Mouse (Mus musculus): ENCODE data around the gene Ptpn6. TPM values are rescaled to one million over a fixed set of nuclear protein-coding genes. Genes with fewer than 3 reads are reported as not detected.
A peak's percentile ranks its signal among the peaks of the same experiment; 100 is the strongest.

Gene Ptpn6
- polyA plus RNA-seq, 1 experiment from 2014 or later = 7.9 TPM

DNA sequence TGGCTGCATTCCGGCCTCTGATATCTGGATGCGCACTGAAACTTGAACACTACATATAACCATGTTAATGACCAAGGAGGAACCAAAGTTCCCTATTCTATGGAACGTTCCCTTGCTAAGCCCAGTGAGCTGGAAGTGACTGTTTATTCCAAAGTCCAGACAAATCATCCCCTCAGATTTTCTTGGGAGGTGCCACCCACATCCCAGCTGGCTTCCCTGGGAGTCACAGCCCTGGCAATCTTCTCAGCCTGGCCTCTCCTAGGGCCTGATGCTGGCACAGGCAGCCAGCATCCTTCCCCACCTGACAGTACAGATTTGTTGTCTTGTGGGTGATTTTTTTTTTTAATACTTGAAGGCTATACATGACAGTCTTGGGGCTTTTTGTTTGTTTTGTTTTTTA, 59.0 kb downstream of the Ptpn6 start:
- H3K9ac ChIP-seq (ENCODE audit: low read depth, low read length) = no peak overlapping the region
- no peak overlapping the region for H3K27ac ChIP-seq (ENCODE audit: low read depth, low read length)
- H3K4me1 ChIP-seq (replicated peaks; ENCODE audit: control insufficient read depth, insufficient read depth, low read length) = no peaks in the 10 kb centered on the region
- no peaks in the 10 kb centered on the region for H3K27me3 ChIP-seq (ENCODE audit: control insufficient read depth, insufficient read depth, low read length)
- no peaks in the 10 kb centered on the region for H3K9me3 ChIP-seq (ENCODE audit: control insufficient read depth, low read length)
- no peak overlapping the region for H3K4me3 ChIP-seq (ENCODE audit: low read depth, low read length)
- H3K36me3 ChIP-seq (ENCODE audit: control insufficient read depth, insufficient read depth, low read length) = no peaks in the 10 kb centered on the region
- no peak overlapping the region for H3K4me2 ChIP-seq (replicated peaks; ENCODE audit: low read depth, low read length)
- WGBS = 92% methylated on average over 3 of the region's 3 CpGs
- no peak for ATAC-seq (ENCODE audit: low FRiP score)
- no peak for DNase-seq (ENCODE audit: low spot score)

- 95% methylated on average over 7 of the region's 7 CpGs for WGBS
- no peak for ATAC-seq (ENCODE audit: low FRiP score)
- Histone ChIP-seq H3K36me3 (ENCODE audit: control insufficient read depth, insufficient read depth, low read length) (no peaks in the 10 kb centered on the region), H3K9ac (ENCODE audit: low read depth, low read length) (no peak overlapping the region), H3K9me3 (ENCODE audit: control insufficient read depth, low read length) (no peaks in the 10 kb centered on the region), H3K4me3 (ENCODE audit: low read depth, low read length) (no peak overlapping the region), H3K4me1 (replicated peaks; ENCODE audit: control insufficient read depth, insufficient read depth, low read length) (no peaks in the 10 kb centered on the region), H3K4me2 (replicated peaks; ENCODE audit: low read depth, low read length) (no peak overlapping the region), H3K27me3 (ENCODE audit: control insufficient read depth, insufficient read depth, low read length) (no peaks in the 10 kb centered on the region), H3K27ac (ENCODE audit: low read depth, low read length) (no peak overlapping the region)
- no peak for DNase-seq (ENCODE audit: low spot score)
Measured at GRCm38 (mm10) chr6:124678769-124679168, 59.7 kb downstream of the Ptpn6 start.

GRCm38 (mm10) chr6:124676171-124676570, 62.3 kb downstream of the Ptpn6 start:
- Histone ChIP-seq H3K4me2 (replicated peaks; ENCODE audit: low read depth, low read length) (no peak overlapping the region), H3K27me3 (ENCODE audit: control insufficient read depth, insufficient read depth, low read length) (no peaks in the 10 kb centered on the region), H3K9me3 (ENCODE audit: control insufficient read depth, low read length) (no peaks in the 10 kb centered on the region), H3K4me3 (ENCODE audit: low read depth, low read length) (no peak overlapping the region), H3K27ac (ENCODE audit: low read depth, low read length) (no peak overlapping the region), H3K9ac (ENCODE audit: low read depth, low read length) (no peak overlapping the region), H3K4me1 (replicated peaks; ENCODE audit: control insufficient read depth, insufficient read depth, low read length) (no peaks in the 10 kb centered on the region), H3K36me3 (ENCODE audit: control insufficient read depth, insufficient read depth, low read length) (no peaks in the 10 kb centered on the region)
- ATAC-seq (ENCODE audit: low FRiP score) (no peak), DNase-seq (ENCODE audit: low spot score) (no peak)
- WGBS = 90% methylated on average over 6 of the region's 6 CpGs

DNA sequence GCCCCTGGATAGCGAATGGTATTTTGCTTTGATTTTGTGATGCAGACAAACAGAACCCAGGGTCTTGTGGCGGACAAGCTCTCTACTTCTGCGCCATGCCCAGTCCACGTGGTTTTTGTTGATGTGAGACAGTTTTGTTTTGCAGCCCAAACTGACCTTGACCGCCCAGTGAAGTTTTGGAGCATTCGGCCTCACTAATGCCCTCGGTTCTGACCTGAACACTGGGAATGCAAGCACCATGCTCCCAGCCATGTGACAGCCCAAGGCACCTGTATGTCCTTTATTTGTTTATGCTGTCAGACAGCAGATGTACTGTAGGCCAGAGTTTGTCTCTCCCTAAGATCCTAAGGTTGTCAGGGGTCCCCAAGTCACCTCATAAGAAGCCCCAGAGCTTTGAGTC, 63.9 kb downstream of the Ptpn6 start:
- Histone ChIP-seq H3K36me3 (ENCODE audit: control insufficient read depth, insufficient read depth, low read length) (no peaks in the 10 kb centered on the region), H3K4me1 (replicated peaks; ENCODE audit: control insufficient read depth, insufficient read depth, low read length) (no peaks in the 10 kb centered on the region), H3K27ac (ENCODE audit: low read depth, low read length) (no peak overlapping the region), H3K9me3 (ENCODE audit: control insufficient read depth, low read length) (no peaks in the 10 kb centered on the region), H3K4me3 (ENCODE audit: low read depth, low read length) (no peak overlapping the region), H3K4me2 (replicated peaks; ENCODE audit: low read depth, low read length) (no peak overlapping the region), H3K27me3 (ENCODE audit: control insufficient read depth, insufficient read depth, low read length) (no peaks in the 10 kb centered on the region), H3K9ac (ENCODE audit: low read depth, low read length) (no peak overlapping the region)
- 96% methylated on average over 7 of the region's 7 CpGs for WGBS
- DNase-seq (ENCODE audit: low spot score) (no peak), ATAC-seq (ENCODE audit: low FRiP score) (no peak)

- ATAC-seq (ENCODE audit: low FRiP score) = no peak
- H3K4me2 ChIP-seq (replicated peaks; ENCODE audit: low read depth, low read length) = no peak overlapping the region
- H3K4me3 ChIP-seq (ENCODE audit: low read depth, low read length) = no peak overlapping the region
- no peak for DNase-seq (ENCODE audit: low spot score)
- 89% methylated on average over 9 of the region's 9 CpGs for WGBS
- no peaks in the 10 kb centered on the region for H3K4me1 ChIP-seq (replicated peaks; ENCODE audit: control insufficient read depth, insufficient read depth, low read length)
- no peak overlapping the region for H3K9ac ChIP-seq (ENCODE audit: low read depth, low read length)
- no peak overlapping the region for H3K27ac ChIP-seq (ENCODE audit: low read depth, low read length)
- H3K9me3 ChIP-seq (ENCODE audit: control insufficient read depth, low read length) = no peaks in the 10 kb centered on the region
- no peaks in the 10 kb centered on the region for H3K36me3 ChIP-seq (ENCODE audit: control insufficient read depth, insufficient read depth, low read length)
- no peaks in the 10 kb centered on the region for H3K27me3 ChIP-seq (ENCODE audit: control insufficient read depth, insufficient read depth, low read length)
Measured at GRCm38 (mm10) chr6:124673619-124674018, 64.9 kb downstream of the Ptpn6 start.

DNA sequence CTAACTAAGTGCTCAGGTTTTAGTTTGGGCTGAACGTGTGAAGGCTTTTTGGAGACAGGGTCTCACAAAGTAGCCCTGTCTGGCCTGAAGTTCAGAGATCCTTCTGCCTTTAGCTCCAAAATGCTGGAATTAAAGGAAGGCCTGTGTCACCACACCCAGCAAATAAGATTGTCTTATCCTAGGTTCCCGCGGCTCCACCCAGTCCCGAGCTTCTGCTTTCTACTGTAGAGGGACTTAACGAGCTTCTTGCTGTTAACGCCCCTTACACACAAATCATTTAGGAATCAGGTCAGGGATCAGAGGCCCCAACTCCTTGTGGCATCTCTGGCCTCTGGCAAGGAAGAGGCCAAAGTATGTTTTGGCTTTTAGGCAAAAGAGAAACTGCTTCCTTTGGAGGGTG, 66.4 kb downstream of the Ptpn6 start:
- Histone ChIP-seq H3K4me1 (replicated peaks; ENCODE audit: control insufficient read depth, insufficient read depth, low read length) (no peaks in the 10 kb centered on the region), H3K27me3 (ENCODE audit: control insufficient read depth, insufficient read depth, low read length) (no peaks in the 10 kb centered on the region), H3K27ac (ENCODE audit: low read depth, low read length) (no peak overlapping the region), H3K36me3 (ENCODE audit: control insufficient read depth, insufficient read depth, low read length) (no peaks in the 10 kb centered on the region), H3K4me2 (replicated peaks; ENCODE audit: low read depth, low read length) (no peak overlapping the region), H3K9me3 (ENCODE audit: control insufficient read depth, low read length) (no peaks in the 10 kb centered on the region), H3K9ac (ENCODE audit: low read depth, low read length) (no peak overlapping the region), H3K4me3 (ENCODE audit: low read depth, low read length) (no peak overlapping the region)
- ATAC-seq (ENCODE audit: low FRiP score) (no peak), DNase-seq (ENCODE audit: low spot score) (no peak)
- 79% methylated on average over 6 of the region's 6 CpGs for WGBS

MicroRNAs encoded within 50 kb of the gene (microRNA counts, 519-probe panel; counts per million panel counts)
- 1,615 counts per million, percentile 3 among the panel's probes with 10 or more counts for microRNA mmu-miR-141
- 4,101 counts per million, percentile 39 among the panel's probes with 10 or more counts for microRNA mmu-miR-200c

Other genes starting within 250 kb of the Ptpn6 start
- 0.11 and 0.15 TPM in 2 replicates for gene C1rl, start 245.6 kb downstream of the Ptpn6 start, polyA plus RNA-seq (2014; fragmentation: Nextera tagmentation; extraction: Ambion mirVana)
- 0.08 and 0.20 TPM in 2 replicates for gene C1ra, start 226.3 kb downstream of the Ptpn6 start, polyA plus RNA-seq (2014; fragmentation: Nextera tagmentation; extraction: Ambion mirVana)
- gene C1s1, start 196.4 kb downstream of the Ptpn6 start, polyA plus RNA-seq (2014; fragmentation: Nextera tagmentation; extraction: Ambion mirVana) = 0.29 and 0.86 TPM in 2 replicates
- not detected in 2 replicates for gene C1rb, start 168.4 kb downstream of the Ptpn6 start, polyA plus RNA-seq (2014; fragmentation: Nextera tagmentation; extraction: Ambion mirVana)
- 0.10 TPM in 1 of 2 replicates, not detected in the other for gene C1s2, start 102.6 kb downstream of the Ptpn6 start, polyA plus RNA-seq (2014; fragmentation: Nextera tagmentation; extraction: Ambion mirVana)
- 37.5 and 43.2 TPM in 2 replicates for gene Lpcat3, start 75.7 kb downstream of the Ptpn6 start, polyA plus RNA-seq (2014; fragmentation: Nextera tagmentation; extraction: Ambion mirVana)
- gene Emg1, start 26.5 kb downstream of the Ptpn6 start, polyA plus RNA-seq (2014; fragmentation: Nextera tagmentation; extraction: Ambion mirVana) = 196 and 203 TPM in 2 replicates
- 318 and 336 TPM in 2 replicates for gene Phb2, start 26.4 kb downstream of the Ptpn6 start, polyA plus RNA-seq (2014; fragmentation: Nextera tagmentation; extraction: Ambion mirVana)
- gene Grcc10, start 2.7 kb upstream of the Ptpn6 start, polyA plus RNA-seq (2014; fragmentation: Nextera tagmentation; extraction: Ambion mirVana) = 553 and 590 TPM in 2 replicates
- not detected in 2 replicates for gene Gm45234, start 17.3 kb upstream of the Ptpn6 start, polyA plus RNA-seq (2014; fragmentation: Nextera tagmentation; extraction: Ambion mirVana)
- gene Atn1, start 17.8 kb upstream of the Ptpn6 start, polyA plus RNA-seq (2014; fragmentation: Nextera tagmentation; extraction: Ambion mirVana) = 9.2 and 12.7 TPM in 2 replicates
- 5.9 and 7.1 TPM in 2 replicates for gene Eno2, start 31.0 kb upstream of the Ptpn6 start, polyA plus RNA-seq (2014; fragmentation: Nextera tagmentation; extraction: Ambion mirVana)
- gene Lrrc23, start 41.0 kb upstream of the Ptpn6 start, polyA plus RNA-seq (2014; fragmentation: Nextera tagmentation; extraction: Ambion mirVana) = 4.1 and 4.7 TPM in 2 replicates
- gene Spsb2, start 69.9 kb upstream of the Ptpn6 start, polyA plus RNA-seq (2014; fragmentation: Nextera tagmentation; extraction: Ambion mirVana) = 4.8 and 6.7 TPM in 2 replicates
- 618 and 653 TPM in 2 replicates for gene Tpi1, start 75.6 kb upstream of the Ptpn6 start, polyA plus RNA-seq (2014; fragmentation: Nextera tagmentation; extraction: Ambion mirVana)
- gene Usp5, start 90.8 kb upstream of the Ptpn6 start, polyA plus RNA-seq (2014; fragmentation: Nextera tagmentation; extraction: Ambion mirVana) = 127 and 134 TPM in 2 replicates
- gene Cdca3, start 90.8 kb upstream of the Ptpn6 start, polyA plus RNA-seq (2014; fragmentation: Nextera tagmentation; extraction: Ambion mirVana) = 185 and 193 TPM in 2 replicates
- 0.22 and 0.64 TPM in 2 replicates for gene Gnb3, start 101.6 kb upstream of the Ptpn6 start, polyA plus RNA-seq (2014; fragmentation: Nextera tagmentation; extraction: Ambion mirVana)
- gene P3h3, start 119.0 kb upstream of the Ptpn6 start, polyA plus RNA-seq (2014; fragmentation: Nextera tagmentation; extraction: Ambion mirVana) = 12.1 and 14.7 TPM in 2 replicates
- gene Gpr162, start 125.3 kb upstream of the Ptpn6 start, polyA plus RNA-seq (2014; fragmentation: Nextera tagmentation; extraction: Ambion mirVana) = 1.9 and 2.3 TPM in 2 replicates
- 0.19 TPM in 1 of 2 replicates, not detected in the other for gene Cd4, start 149.5 kb upstream of the Ptpn6 start, polyA plus RNA-seq (2014; fragmentation: Nextera tagmentation; extraction: Ambion mirVana)
- 1.2 and 2.5 TPM in 2 replicates for gene Lag3, start 173.0 kb upstream of the Ptpn6 start, polyA plus RNA-seq (2014; fragmentation: Nextera tagmentation; extraction: Ambion mirVana)
- gene Ptms, start 181.4 kb upstream of the Ptpn6 start, polyA plus RNA-seq (2014; fragmentation: Nextera tagmentation; extraction: Ambion mirVana) = 321 and 337 TPM in 2 replicates
- gene Mlf2, start 192.7 kb upstream of the Ptpn6 start, polyA plus RNA-seq (2014; fragmentation: Nextera tagmentation; extraction: Ambion mirVana) = 443 and 465 TPM in 2 replicates
- gene Cops7a, start 226.8 kb upstream of the Ptpn6 start, polyA plus RNA-seq (2014; fragmentation: Nextera tagmentation; extraction: Ambion mirVana) = 94.3 and 99.7 TPM in 2 replicates

Data from hindbrain, embryonic 11.5 days (tissue).